Mouse (Mus musculus) cerebellum, adult 18-20 months (tissue): ENCODE measurements at regions not wholly inside any gene's neighbourhood (a gene's known extent, or its start where the extent isn't known, plus 50 kb on each side); places are given as distances from the start of the nearest gene placed in this dataset.
"Not testable (repeated sequence)": the region's sequence is repeated elsewhere in the genome, so short reads cannot be mapped to it uniquely, and the experiment has no call there.

ENCODE experiments used
- DNase-seq, 2 experiments: peaks; one replicate each; pipeline ENCODE4 v3.0.0; 2021

GRCm38 (mm10) chr11:22420003-22420723 lies 78.1 kb upstream of the Ehbp1 start:
- no peak for DNase-seq

- no peak for DNase-seq
Measured at GRCm38 (mm10) chr11:22421762-22422161, 79.7 kb upstream of the Ehbp1 start.

DNA sequence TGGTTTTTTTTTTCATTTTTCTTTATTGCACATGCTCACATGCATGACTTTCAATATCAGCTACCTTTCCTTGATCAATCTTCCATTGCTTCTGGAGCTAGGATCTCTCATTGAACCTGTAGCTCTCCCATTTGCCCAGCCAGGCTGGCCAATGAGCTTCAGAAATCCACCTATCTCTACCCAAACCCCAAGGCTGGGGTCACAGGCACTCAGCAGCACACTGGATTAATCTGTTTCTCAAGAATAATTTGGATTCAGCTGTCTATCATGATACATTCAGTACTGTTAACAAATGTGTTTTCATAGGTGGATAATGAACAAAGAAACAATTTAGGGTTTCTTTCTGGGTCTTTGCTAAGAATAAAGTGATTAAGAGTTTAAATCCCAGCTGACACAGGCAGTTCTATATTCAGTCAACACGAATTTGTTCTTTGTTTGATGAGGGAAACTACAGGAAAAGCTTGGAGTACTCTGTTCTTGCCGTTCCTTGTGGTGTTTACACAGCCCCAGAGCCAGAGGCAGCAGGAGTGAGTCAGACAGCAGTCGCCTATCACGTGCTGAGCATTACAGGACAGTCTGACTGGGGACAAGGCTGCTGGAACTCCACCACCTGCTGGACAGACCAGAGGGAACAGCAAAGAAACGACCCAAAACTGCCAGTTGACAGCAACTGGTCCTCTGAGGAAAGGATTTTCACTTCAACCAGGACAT lies 74.6 kb upstream of the Tmem17 start:
- DNase-seq, result peak; percentile 1 to 12

- no peak for DNase-seq
Measured at GRCm38 (mm10) chr11:22437851-22438215, 74.1 kb upstream of the Tmem17 start.

GRCm38 (mm10) chr11:22438441-22439066 lies 73.3 kb upstream of the Tmem17 start:
- no peak for DNase-seq

DNA sequence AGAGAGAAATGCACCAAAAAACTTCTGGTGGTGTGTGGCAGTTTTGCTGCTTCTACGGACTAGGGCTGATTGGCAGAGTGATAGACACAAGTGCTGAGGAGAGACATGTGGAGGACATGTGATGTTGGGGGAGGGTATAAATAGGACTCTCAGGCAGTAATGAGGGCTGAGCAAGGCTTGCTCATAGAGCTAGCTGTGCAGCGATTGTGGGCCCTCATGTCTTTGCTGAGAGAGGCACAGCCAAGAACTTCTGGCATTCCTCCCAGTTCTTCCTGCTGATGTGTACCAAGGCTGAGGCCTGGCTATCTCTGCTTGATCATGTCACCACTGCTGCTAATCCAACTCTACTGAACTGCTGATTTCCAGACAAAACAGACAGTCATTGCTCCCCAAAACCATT lies 71.4 kb upstream of the Tmem17 start:
- no peak for DNase-seq

DNA sequence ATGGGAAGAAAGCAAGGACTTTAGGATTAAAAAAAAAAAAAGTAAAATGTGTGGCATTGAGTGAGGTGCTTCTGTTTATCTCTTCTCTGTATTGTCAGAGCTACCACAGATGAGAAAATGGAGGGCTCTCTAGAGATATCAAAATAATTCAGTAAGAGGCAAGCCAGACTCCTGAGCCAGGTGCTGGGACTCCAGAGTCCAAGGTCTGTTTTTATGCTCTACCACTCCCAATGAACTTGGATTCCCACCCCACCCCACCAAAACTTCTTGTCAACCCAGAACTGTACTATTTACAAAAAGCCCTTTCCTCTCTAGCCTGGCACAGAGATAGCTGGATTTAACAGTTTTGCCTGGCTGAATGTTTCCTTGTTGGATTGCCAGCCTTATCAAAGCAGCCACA lies 58.7 kb upstream of the Tmem17 start:
- DNase-seq, result no peak

DNA sequence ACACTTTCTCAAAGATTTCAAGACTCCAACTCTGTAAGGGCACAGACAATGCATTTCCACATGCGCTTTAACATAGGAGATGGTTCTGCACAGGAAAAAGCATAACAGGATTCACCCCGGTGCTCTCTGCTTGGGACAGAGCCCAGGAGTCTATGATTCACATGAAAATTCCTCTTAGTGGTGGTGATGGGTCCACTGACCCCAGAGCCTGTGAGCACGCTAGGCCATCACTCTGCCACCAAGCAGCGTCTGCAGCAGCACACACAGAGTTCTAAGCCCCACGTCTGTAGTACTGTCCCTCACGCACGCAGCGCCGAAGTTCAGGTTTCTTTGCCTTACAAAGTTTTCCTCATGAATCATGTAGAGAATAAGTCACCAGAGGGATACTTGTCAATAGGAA lies 55.6 kb upstream of the Tmem17 start:
- DNase-seq, result no peak

- DNase-seq, result no peak
Measured at GRCm38 (mm10) chr11:22457220-22457619, 54.7 kb upstream of the Tmem17 start.

GRCm38 (mm10) chr11:22458951-22459703 lies 52.8 kb upstream of the Tmem17 start:
- DNase-seq, result no peak

DNA sequence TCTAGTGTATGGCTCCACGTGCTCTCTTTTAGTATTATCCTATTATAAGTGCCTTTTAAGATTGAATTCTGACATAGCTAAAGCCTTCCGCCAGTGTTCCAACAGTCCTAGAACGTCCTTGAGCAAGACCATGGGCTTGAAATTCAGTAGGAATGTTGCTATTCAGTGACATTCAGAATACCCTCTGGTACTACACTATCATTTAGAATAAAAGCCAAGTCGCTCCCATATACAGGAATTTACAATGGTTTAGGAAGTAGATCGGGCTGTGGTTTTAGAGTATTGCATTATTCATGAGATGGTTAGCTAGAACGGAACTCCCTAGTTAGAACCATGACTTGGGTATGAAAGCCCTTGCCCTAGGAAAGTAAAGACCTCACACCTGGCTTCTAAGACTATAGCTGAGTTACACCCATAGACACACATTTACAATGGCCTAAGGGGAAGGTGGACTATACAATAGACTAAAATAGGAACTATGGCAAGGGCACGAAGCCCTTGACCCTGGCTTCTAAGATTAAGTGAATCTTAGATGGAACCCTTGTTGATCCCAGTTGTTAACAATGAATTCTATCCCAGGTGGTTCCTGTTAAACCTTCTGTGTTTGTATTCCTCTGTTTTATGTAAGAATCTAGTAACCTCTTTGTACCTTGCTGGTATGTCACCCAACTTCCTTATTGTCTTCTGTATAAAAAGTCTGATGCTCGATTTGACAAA lies 50.7 kb upstream of the Tmem17 start:
- not testable (repeated sequence) for DNase-seq
